Mouse (Mus musculus) hematopoietic stem cell, adult 5-6 weeks (primary cell): ENCODE results near the gene B230104I21Rik. TPM values are rescaled to one million over a fixed set of nuclear protein-coding genes. Genes with fewer than 3 reads are reported as not detected.
A peak's percentile ranks its signal among the peaks of the same experiment; 100 is the strongest.

ENCODE experiments used
- ATAC-seq, 2 experiments: fragments of 125-278 bp in 1 of 2; replicated peaks in 1 of 2; 2 replicates each; pipeline ENCODE4 v1.8.0; 2016 to 2017; ENCODE audit warnings: inconsistent platforms in 2 of 2, mild to moderate bottlenecking in 2 of 2, moderate number of reproducible peaks in 2 of 2, low read depth in 1 of 2, moderate TSS enrichment in 1 of 2; ENCODE audit not compliant: low FRiP score in 2 of 2, poor library complexity in 2 of 2, severe bottlenecking in 2 of 2, insufficient read depth in 1 of 2, low TSS enrichment in 1 of 2
- total RNA-seq: library from RNA; stranded (forward); fragments of 172-1452, 232-1000 nt; gene quantifications from 2 replicates; pipeline ENCODE4 v1.2.3, GENCODE M21; 2017

The B230104I21Rik gene
- not detected in 2 replicates for total RNA-seq

DNA sequence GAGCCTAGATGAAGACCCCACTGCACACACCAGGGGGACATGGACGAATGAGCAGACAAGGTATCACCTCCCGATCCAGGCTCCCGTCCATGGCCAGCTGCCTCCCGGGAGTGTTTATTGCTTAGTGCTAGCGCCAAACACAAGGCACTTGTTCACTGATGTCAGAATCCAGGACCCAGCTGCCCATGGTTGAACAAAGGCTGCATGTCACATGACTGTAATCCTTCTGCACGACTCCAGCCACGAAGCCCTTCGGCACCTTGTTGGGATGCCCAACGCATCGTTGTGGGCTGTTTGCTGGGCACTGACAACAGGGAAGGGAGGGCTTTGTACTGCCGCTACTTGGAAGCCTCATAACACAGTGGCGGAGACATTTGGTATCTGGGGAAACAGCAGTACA is at the start of gene B230104I21Rik:
Gene B230104I21Rik, plus strand, starts transcription at position 367 of the 400 bp plus-strand sequence.
- ATAC-seq = no peak

GRCm38 (mm10) chr4:154293735-154294201 is 42.2 kb upstream of the B230104I21Rik start:
- no peak for ATAC-seq

GRCm38 (mm10) chr4:154294262-154294731 is 41.6 kb upstream of the B230104I21Rik start:
- ATAC-seq = no peak

DNA sequence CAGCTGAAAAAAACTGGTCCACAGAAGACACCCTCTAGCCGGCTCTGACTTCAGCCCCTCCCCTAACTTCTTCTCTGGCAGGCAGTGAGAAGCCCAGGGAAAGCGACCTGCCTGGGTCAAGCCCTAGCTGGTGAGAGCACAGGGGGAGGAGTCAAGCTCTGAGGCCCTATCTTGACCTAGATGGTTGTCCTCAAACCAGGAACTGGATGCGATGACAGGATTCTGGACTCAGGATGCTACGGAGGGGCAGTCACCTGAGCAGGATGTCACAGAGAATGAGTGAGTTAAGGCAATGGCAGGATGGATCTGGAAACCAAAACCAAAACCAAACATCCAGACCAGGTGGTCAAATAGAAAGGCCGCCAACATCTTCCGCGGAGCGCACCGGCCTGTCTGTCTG is 38.2 kb upstream of the B230104I21Rik start:
- no peak for ATAC-seq

- no peak for ATAC-seq
These were observed 36.2 kb upstream of the B230104I21Rik start for GRCm38 (mm10) chr4:154299541-154300271.

- peak; percentile 72 to 75 for ATAC-seq
These were observed 34.5 kb upstream of the B230104I21Rik start, which contains the start of gene Arhgef16 for GRCm38 (mm10) chr4:154301466-154301881. TSS of gene Arhgef16 (minus strand) at chr4:154301676.

- no peak for ATAC-seq
These were observed 26.8 kb upstream of the B230104I21Rik start for GRCm38 (mm10) chr4:154309131-154309530.

- ATAC-seq = no peak
These were observed 25.2 kb upstream of the B230104I21Rik start for GRCm38 (mm10) chr4:154310576-154311262.

DNA sequence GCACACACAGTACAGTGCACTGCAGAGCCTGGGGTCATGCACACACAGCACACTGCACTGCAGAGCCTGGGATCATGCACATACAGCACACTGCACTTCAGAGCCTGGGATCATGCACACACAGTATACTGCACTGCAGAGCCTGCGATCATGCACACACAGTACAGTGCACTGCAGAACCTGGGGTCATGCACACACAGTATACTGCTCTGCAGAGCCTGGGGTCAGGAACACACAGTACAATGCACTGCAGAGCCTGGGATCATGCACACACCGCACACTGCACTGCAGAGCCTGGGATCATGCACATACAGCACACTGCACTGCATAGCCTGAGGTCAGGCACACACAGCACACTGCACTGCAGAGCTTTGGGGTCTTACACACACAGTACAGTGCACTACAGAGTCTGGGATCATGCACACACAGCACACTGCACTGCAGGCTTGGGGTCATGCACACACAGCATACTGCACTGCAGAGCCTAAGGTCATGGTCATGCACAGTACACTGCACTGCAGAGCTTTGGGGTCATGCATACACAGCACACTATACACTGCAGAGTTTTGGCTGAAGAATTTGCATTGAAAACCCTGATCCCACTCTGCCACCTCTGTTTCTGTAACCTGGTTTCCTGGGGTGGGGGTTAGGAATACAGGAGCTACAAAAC is 23.6 kb upstream of the B230104I21Rik start:
- ATAC-seq = no peak

- ATAC-seq = no peak
These were observed 22.8 kb upstream of the B230104I21Rik start for GRCm38 (mm10) chr4:154312935-154313621.

- ATAC-seq = no peak
These were observed 22.3 kb upstream of the B230104I21Rik start for GRCm38 (mm10) chr4:154313622-154313967.

DNA sequence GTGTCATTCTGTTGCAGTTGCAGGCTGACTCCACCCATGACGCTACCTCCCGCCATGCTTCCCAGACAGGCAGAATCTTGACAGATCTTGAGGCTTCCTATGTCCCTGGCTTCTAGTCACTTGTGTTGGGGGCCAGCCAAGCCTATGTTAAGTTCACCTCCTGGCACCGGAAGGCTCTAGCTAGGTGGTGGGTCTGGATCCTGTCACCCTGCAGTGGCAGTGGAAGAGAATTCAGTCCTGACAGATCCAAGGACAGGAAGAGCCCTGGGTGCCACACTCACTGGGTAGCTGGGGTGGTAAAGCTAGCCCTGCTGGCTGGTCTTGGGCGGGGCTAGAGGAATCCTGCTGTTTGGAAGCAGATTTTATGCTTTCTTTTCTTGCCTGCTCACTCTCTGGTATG is 10.5 kb upstream of the B230104I21Rik start:
- no peak for ATAC-seq

DNA sequence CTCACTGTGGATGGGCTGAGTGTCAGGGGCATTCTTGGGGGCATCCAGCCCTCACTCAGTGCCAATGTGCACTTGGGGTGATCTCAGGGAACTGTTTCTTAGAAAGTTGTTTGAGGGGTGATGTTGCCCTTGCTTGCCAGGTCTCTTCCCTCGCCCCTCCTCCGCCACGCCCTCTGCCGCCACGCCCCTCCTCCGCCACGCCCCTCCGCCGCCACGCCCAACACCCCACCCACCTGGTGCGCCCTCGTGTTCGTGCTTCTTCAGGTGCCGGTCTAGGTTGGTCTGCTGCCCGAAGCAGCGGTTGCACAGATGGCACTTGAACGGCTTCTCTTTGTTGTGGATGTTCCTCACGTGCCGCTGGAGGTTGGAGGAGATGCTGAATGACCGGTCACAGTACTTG is 7.5 kb upstream of the B230104I21Rik start:
- ATAC-seq = no peak

- peak; percentile 59 to 61; a peak in 2 of 4 replicates for ATAC-seq
These were observed 7.1 kb upstream of the B230104I21Rik start for GRCm38 (mm10) chr4:154328836-154329235.

- ATAC-seq = no peak
These were observed 5.9 kb upstream of the B230104I21Rik start for GRCm38 (mm10) chr4:154330001-154330400.

GRCm38 (mm10) chr4:154331271-154331670 is 4.7 kb upstream of the B230104I21Rik start:
- ATAC-seq = no peak

DNA sequence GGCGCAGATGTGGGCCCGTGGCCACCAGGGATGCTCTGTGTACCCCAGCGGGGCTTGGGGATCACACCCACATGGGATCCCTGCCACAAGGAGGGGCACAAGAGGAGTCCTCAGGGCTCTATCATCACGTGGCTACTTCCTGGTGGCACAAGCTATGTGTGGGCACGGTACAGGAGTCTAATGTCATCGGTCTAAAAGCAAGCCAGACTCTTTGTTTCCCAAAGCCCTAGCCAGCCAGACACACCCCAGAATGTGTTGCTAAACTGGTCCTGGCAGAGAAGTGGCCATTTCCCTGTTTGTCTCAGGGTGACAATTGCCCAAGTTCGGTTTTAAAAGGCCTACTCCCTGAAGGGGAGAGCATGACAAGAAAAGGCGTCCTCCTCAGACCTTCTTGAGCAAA is 2.6 kb upstream of the B230104I21Rik start:
- ATAC-seq = no peak
